Mouse (Mus musculus) testis, adult 2 months (tissue): Measurements from ENCODE around the gene Pnmal2.

Source experiments
- CTCF ChIP-seq: fragments of 200-500 bp; IDR thresholded peaks from 2 replicates; pipeline ENCODE4 v1.5.1; 2012; ENCODE audit warnings: low read depth, mild to moderate bottlenecking, inconsistent platforms, low read length, moderate library complexity; ENCODE audit not compliant: control insufficient read depth, insufficient read depth, insufficient replicate concordance
- POLR2A ChIP-seq: fragments of 200-500 bp; IDR thresholded peaks from 2 replicates; pipeline ENCODE4 v1.6.1; 2012; ENCODE audit warnings: low read depth, mild to moderate bottlenecking, inconsistent platforms, low read length, moderate library complexity; ENCODE audit not compliant: control insufficient read depth

DNA sequence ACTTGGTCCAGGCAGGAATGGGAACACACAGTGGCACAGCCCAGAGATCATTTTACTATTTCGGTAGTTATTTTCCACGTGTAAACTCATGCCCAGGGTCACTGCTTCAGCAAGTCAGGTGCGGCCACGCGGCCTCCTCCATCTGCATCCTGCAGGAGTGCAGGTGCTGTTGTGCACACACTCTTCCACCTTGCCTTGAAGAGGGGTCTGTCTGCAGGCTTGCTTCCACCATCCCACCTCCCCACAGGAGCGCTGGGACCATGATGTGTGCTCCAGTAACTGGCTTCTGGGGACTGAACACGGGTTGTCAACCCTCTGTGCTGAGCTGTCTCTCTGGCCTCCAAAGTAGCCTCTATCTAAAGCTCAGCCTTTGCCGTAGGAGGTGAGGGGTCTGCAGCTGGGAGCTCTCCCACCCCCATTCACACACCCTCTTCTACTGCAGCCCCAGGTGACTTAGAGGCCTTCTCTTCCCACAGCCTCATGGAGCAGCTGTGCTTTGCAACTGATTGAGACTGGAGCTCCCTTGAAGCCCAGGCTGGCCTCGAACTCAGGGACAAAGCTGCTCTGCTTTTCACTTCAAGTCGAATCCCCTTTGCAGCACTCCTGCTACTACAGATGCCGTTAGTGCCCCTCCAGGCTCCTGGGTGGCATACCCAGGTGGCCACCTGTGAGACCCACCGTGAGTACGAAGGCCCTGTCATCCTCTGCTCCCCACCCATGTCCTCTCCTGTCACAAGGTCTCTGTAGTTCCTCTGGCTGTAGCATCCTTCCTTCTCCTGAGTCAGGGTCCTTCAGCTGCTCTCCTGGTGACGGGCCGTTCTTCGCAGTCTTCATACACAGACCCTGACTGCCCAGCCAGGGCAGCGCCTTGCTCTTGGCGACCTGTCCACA lies 29.8 kb upstream of the Pnmal2 start:
- TF ChIP-seq CTCF (no peak), POLR2A (no peak)
